Mouse (Mus musculus): Measurements from ENCODE around the gene Arhgap6.

GRCm38 (mm10) chrX:168977776-168978175 lies 182.9 kb downstream of the Arhgap6 start:
- no peak for TF ChIP-seq CHD2 (IDR thresholded peaks at IDR 0.05; ENCODE audit: low read depth, low read length)
- TF ChIP-seq HCFC1 (IDR thresholded peaks at IDR 0.05; ENCODE audit: borderline replicate concordance, insufficient read depth, low read length), result no peak
